Mouse (Mus musculus): ENCODE data around the gene Olfr541. TPM values are rescaled to one million over a fixed set of nuclear protein-coding genes. Genes with fewer than 3 reads are reported as not detected.
"Not testable (repeated sequence)": the region's sequence is repeated elsewhere in the genome, so short reads cannot be mapped to it uniquely, and the experiment has no call there.

Olfr541 gene
- total RNA-seq (2012; rRNA removed) (not detected in 2 replicates), total RNA-seq (2014; rRNA removed) (not detected in 2 replicates), polyA plus RNA-seq (2012; ENCODE audit: insufficient read length, low read depth) (not detected in 2 replicates)

DNA sequence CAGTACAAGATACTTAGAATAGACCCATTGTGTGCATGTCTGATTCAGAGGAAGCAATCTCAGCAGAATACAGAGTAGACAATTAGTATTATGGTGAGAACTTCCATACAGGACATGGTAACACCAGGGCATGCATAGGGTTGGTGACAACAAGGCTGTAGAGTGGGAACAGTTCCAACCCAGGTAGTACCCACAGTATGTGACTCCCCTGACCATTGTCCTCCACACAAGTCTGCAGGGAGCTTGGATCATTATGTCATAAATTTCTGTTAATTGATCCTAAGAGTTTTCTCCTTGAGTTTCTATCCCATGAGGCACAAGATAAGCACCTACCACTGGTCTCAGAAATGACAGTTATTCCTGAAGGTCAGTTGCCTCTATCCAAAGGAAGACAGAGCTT, at the start of gene Olfr541:
Olfr541 (plus strand) TSS at position 301 of the 400 bp plus-strand sequence.
- Histone ChIP-seq H3K27me3 (replicated peaks) (peaks cover 50% of the 10 kb centered on the region), H3K9me3 (replicated peaks; ENCODE audit: low read length) (no peaks in the 10 kb centered on the region), H3K4me1 (ENCODE audit: control insufficient read depth in 1 of 2, insufficient read depth in 2 of 2) (no peaks in the 10 kb centered on the region), H3K4me3 (replicated peaks in 1 of 3; ENCODE audit: low read depth in 2 of 3, low read length in 2 of 3, poor library complexity in 1 of 3) (no peak within 1 kb of the TSS), H3K9ac (ENCODE audit: insufficient read depth, low read depth) (no peak within 1 kb of the TSS), H3K4me2 (ENCODE audit: insufficient read depth, low read depth, poor library complexity, severe bottlenecking) (no peak within 1 kb of the TSS), H3K79me2 (replicated peaks; ENCODE audit: control insufficient read depth, extremely low read depth, insufficient read depth, poor library complexity, severe bottlenecking) (no peaks in the 10 kb centered on the region), H3K27ac (ENCODE audit: insufficient read depth, low read depth) (no peak within 1 kb of the TSS), H3K36me3 (replicated peaks in 1 of 2; ENCODE audit: control insufficient read depth in 1 of 2, insufficient read depth in 1 of 2, low read length in 1 of 2) (no peaks in the 10 kb centered on the region)
- TF ChIP-seq JUND (conservative IDR thresholded peaks at IDR 0.05; ENCODE audit: low read depth, low read length) (no peak), MAFK (IDR thresholded peaks at IDR 0.05; ENCODE audit: insufficient replicate concordance, low read length) (no peak), CTCF (conservative IDR thresholded peaks at IDR 0.05 in 1 of 2, IDR thresholded peaks at IDR 0.05 in 1 of 2; ENCODE audit: low read depth in 2 of 2, low read length in 2 of 2) (no peak), JUN (IDR thresholded peaks at IDR 0.05; ENCODE audit: insufficient read depth, low read depth, low read length) (no peak), ZKSCAN1 (IDR thresholded peaks at IDR 0.05; ENCODE audit: borderline replicate concordance, low read depth, low read length) (no peak), PAX5 (IDR thresholded peaks at IDR 0.05; ENCODE audit: low read length) (no peak), ZC3H11A (IDR thresholded peaks at IDR 0.05; ENCODE audit: low read depth, low read length) (no peak), ELF1 (IDR thresholded peaks at IDR 0.05; ENCODE audit: low read depth, low read length) (no peak), BHLHE40 (IDR thresholded peaks at IDR 0.05; ENCODE audit: low read depth, low read length) (no peak), ETS1 (conservative IDR thresholded peaks at IDR 0.05; ENCODE audit: low read depth, low read length) (no peak), IRF4 (IDR thresholded peaks at IDR 0.05; ENCODE audit: low read depth, low read length) (no peak), MYC (IDR thresholded peaks at IDR 0.05; ENCODE audit: low read depth, low read length) (no peak), E2F4 (IDR thresholded peaks at IDR 0.05; ENCODE audit: insufficient replicate concordance, low read depth, low read length) (no peak)
- dilution Hi-C loops (cut with MboI; ENCODE audit: extremely low pct_ligation_motif_present, extremely low pct_unique_long_range_greater_than_20kb, low sequenced_read_pairs) = no loop called here
- in situ Hi-C loops (cut with MboI; ENCODE audit: low pct_ligation_motif_present, low pct_unique_long_range_greater_than_20kb, low sequenced_read_pairs) = no loop called here
- no peak for DNase-seq (ENCODE audit: extremely low read depth)

DNA sequence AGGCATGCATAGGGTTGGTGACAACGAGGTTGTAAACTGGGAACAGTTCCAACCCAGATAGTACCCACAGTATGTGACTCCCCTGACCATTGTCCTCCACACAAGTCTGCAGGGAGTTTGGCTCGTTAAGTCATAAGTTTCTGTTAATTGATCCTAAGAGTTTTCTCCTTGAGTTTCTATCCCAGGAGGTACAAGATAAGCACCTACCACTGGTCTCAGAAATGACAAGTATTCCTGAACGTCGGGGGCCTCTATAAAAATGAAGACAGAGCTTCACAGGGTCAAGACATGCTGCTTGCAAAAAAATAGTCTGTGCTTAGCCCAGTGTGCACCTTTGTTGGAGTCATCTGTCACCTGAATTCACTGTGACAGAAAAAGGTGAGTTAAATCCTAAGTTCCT, 37.4 kb upstream of the Olfr541 start, which contains the start of gene Olfr539:
Olfr539 (plus strand) TSS at position 301 of the 400 bp plus-strand sequence.
- TF ChIP-seq RAD21 (IDR thresholded peaks at IDR 0.05; ENCODE audit: low read depth, low read length) = no peak
- no peak for TF ChIP-seq CTCF (conservative IDR thresholded peaks at IDR 0.05 in 1 of 2, IDR thresholded peaks at IDR 0.05 in 1 of 2; ENCODE audit: low read depth in 2 of 2, low read length in 2 of 2)
- no peak for TF ChIP-seq RCOR1 (conservative IDR thresholded peaks at IDR 0.05; ENCODE audit: low read depth, low read length)
- Histone ChIP-seq H3K4me3 (replicated peaks in 1 of 3; ENCODE audit: low read depth in 2 of 3, low read length in 2 of 3, poor library complexity in 1 of 3) (no peak within 1 kb of the TSS), H3K27ac (ENCODE audit: insufficient read depth, low read depth) (no peak within 1 kb of the TSS), H3K9me3 (replicated peaks; ENCODE audit: low read length) (no peaks in the 10 kb centered on the region), H3K4me2 (ENCODE audit: insufficient read depth, low read depth, poor library complexity, severe bottlenecking) (no peak within 1 kb of the TSS), H3K9ac (ENCODE audit: insufficient read depth, low read depth) (no peak within 1 kb of the TSS), H3K27me3 (replicated peaks) (peaks cover 48% of the 10 kb centered on the region), H3K36me3 (replicated peaks in 1 of 2; ENCODE audit: control insufficient read depth in 1 of 2, insufficient read depth in 1 of 2, low read length in 1 of 2) (no peaks in the 10 kb centered on the region), H3K4me1 (ENCODE audit: control insufficient read depth in 1 of 2, insufficient read depth in 2 of 2) (no peaks in the 10 kb centered on the region), H3K79me2 (replicated peaks; ENCODE audit: control insufficient read depth, extremely low read depth, insufficient read depth, poor library complexity, severe bottlenecking) (no peaks in the 10 kb centered on the region)
- in situ Hi-C loops (cut with MboI; ENCODE audit: low pct_ligation_motif_present, low pct_unique_long_range_greater_than_20kb, low sequenced_read_pairs) (no loop called here), dilution Hi-C loops (cut with MboI; ENCODE audit: extremely low pct_ligation_motif_present, extremely low pct_unique_long_range_greater_than_20kb, low sequenced_read_pairs) (no loop called here)
- DNase-seq (ENCODE audit: extremely low read depth) = no peak

DNA sequence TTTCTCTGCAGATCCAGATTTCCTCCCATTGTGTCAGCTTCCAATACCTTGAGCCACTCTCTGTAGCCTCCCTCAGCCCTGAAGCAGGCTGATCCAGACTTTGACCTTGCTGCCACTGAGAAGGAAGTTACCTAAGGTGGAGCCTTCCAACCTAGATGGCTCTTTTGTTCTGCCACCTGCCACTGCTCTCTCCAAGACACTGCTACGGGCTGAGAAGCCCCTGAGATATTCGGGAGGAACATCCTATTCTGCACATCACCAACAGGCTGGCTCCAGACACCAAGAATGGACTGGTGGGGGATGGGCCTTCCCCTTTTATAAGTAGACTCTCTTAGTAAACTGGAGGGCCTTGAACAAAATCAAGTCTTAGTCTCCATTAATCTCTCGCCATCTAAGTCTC, 26.4 kb upstream of the Olfr541 start:
- H3K9ac ChIP-seq (ENCODE audit: insufficient read depth, low read depth); H3K4me3 ChIP-seq (replicated peaks in 1 of 3; ENCODE audit: low read depth in 2 of 3, low read length in 2 of 3, poor library complexity in 1 of 3); H3K4me1 ChIP-seq (ENCODE audit: control insufficient read depth in 1 of 2, insufficient read depth in 2 of 2); H3K9me3 ChIP-seq (replicated peaks; ENCODE audit: low read length); in situ Hi-C loops (cut with MboI; ENCODE audit: low pct_ligation_motif_present, low pct_unique_long_range_greater_than_20kb, low sequenced_read_pairs); dilution Hi-C loops (cut with MboI; ENCODE audit: extremely low pct_ligation_motif_present, extremely low pct_unique_long_range_greater_than_20kb, low sequenced_read_pairs); H3K36me3 ChIP-seq (replicated peaks in 1 of 2; ENCODE audit: control insufficient read depth in 1 of 2, insufficient read depth in 1 of 2, low read length in 1 of 2); H3K27ac ChIP-seq (ENCODE audit: insufficient read depth, low read depth); H3K4me2 ChIP-seq (ENCODE audit: insufficient read depth, low read depth, poor library complexity, severe bottlenecking); DNase-seq (ENCODE audit: extremely low read depth); H3K79me2 ChIP-seq (replicated peaks; ENCODE audit: control insufficient read depth, extremely low read depth, insufficient read depth, poor library complexity, severe bottlenecking): not testable (repeated sequence)
- peaks cover 62% of the 10 kb centered on the region for H3K27me3 ChIP-seq (replicated peaks)
